Mouse (Mus musculus) CD8-positive naive resting alpha-beta T cell, adult 2 months (primary cell): ENCODE results near the gene Ms4a2.

Experiments used
- DNase-seq, 2 experiments: peaks; one replicate each; pipeline ENCODE4 v3.0.0; 2022; ENCODE audit warnings: low read depth in 2 of 2, low spot score in 2 of 2

The Ms4a2 gene

GRCm38 (mm10) chr19:11589891-11590449 lies 33.5 kb downstream of the Ms4a2 start:
- DNase-seq: no peak

- peak; percentile 62 to 76 for DNase-seq
Measured at GRCm38 (mm10) chr19:11589205-11589604, 34.3 kb downstream of the Ms4a2 start.

- DNase-seq: no peak
Measured at GRCm38 (mm10) chr19:11574965-11575364, 48.6 kb downstream of the Ms4a2 start.
